Mouse (Mus musculus) gastrocnemius, postnatal 4 days (tissue): ENCODE data around the gene Dmd. TPM values are rescaled to one million over a fixed set of nuclear protein-coding genes. Genes with fewer than 3 reads are reported as not detected.

Experiments used
- DNase-seq, 2 experiments: peaks; one replicate each; pipeline ENCODE4 v3.0.0; 2021 to 2022; ENCODE audit warnings: low spot score in 2 of 2, mixed read lengths in 2 of 2
- total RNA-seq, 2 experiments: library from RNA; stranded (reverse); gene quantifications; 2 replicates each; pipeline ENCODE4 v1.2.3; 2021

The Dmd gene
- total RNA-seq, 2 experiments from 2014 or later: 123 to 131 TPM

DNA sequence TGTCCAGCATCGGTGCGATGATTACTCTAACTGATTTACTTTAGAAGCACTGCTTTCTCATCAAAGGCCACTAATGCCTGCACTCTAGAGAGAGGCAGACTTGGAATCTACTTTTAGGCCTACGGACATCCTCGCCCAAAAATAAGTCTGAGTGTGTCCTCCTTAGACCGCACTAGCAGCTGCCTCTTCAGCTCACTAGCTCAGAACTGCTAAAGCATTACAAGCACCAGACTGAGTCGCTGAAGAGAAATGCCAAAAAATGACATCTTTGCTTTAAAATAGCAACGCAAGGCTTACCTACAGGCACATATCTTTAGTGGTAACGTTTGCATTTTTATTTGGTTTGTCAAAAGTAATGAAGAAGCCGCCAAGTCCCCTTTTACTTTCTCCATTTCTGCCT is 2098.0 kb downstream of the Dmd start:
- no peak for DNase-seq

DNA sequence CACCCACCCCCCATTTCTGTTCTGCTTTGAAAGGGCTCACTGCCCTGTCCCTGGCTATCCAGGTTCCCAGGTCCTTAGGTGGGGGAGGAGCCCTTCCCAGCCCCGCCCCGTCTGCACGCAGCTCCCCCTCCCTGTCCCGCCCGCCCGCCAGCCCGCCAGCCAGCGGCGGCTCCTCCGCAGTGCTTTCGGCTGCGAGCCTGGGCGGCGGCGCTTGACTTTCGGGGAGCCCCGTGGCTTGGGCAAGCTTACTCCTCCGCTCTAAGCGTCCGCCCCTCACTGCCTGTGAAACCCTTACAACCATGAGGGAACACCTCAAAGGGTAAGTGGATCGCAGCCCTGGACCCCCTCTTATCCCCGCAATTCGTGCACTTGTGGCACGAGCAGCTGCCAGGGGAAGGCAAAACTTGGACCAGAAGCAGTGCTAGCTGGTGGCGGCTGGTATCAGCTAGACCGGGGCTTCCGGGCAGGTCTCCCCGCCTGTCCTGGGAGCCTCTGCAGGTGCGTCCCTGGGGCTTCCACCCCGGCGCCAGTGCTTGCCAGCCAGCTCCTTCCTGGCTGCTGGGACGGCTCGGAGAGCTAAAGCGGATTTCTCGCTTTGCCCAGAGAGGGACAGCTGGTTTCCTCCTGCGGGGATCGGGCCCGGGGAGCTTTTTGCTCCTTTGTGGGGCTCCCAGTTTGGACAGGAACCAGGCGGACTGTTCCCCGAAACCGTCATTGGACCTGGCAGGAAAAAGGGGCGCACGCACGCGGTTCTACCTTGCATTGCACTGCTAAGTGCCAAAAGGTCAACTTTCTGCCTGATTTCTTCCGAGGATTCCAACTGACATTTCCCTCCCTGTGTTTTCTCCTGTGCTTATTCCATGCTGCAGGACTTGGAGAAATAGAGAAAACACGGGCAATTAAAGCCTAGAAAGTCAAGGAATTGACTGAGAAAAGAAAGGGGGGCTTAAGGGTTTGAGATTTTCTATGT is 2099.8 kb downstream of the Dmd start:
- DNase-seq: peak; percentile 42 to 55

DNA sequence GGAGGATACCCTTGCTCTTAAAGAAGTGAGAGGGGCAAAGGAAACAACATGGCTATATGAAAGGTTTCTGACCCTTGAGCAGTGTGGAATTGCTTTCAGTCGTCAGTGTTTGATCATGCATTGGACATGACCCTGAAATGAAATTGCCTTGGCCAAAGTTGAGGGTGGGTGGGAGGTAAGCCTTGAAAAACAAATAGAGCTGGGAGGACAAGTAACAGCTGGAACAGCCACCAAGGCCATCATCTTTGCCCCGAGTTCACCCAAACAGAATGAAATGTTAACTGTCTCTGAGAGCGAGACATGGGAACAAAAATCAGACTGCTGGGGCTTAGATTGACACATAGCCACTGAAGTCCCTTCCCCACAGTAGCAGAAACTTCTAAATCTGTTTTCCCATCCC is 2100.9 kb downstream of the Dmd start:
- no peak for DNase-seq

DNA sequence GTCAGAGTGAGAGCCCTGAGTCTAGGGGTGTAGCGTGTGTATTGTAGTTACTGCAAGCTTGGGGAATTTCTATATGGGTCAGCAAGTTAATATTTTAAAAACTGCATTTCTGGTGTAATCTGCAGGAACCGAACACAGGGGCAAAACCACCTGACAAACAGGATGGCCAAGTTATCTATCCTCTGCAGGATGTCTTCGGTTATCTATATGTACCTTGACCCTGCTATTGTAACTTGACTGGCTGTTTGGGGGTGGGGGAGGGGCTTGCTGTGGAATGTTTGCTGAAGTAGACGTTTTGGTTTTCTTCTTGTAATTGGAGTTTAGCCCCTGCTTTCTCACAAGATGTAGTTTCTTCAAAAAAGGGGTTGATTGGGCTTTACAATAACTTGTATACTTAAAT is 2124.9 kb downstream of the Dmd start:
- no peak for DNase-seq

DNA sequence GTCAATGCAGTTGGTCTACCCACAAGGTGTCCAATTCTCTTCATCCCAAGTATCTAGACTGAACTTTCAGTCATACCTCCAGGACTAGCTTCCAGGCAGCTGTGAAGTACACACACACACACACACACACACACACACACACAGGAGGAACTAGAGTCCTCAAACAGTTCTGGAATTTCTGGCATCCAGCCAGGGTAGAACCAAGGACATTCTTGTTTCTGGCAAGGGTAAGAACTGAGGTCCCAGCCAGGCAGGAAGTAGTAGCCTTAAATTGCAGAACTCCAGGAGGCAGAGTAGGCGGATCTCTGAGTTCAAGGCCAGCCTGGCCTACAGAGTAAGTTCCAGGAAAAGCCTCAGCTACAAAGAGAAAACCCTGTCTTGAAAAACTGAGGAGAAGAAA is 2128.2 kb downstream of the Dmd start:
- DNase-seq: peak in 1 of 2 experiments; percentile 7

DNA sequence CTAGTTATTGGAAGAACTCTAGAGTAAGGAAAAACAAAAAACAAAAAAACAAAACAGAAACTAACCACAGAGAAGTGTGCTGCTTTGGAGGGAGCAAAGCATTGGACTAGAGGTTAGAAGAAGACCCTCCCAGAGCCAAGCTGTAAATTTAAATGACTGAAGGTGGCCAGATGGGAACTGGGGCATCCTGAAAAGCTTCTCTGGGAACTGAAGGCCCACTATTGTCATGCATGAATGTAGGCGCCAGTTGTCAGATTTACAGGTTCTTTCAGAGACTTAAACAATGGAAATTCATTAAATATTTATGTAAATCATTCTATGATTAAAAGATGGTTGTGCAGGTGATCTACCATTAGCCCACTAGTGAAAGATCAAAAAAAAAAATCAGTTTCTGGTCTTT is 2128.9 kb downstream of the Dmd start:
- DNase-seq: no peak

DNA sequence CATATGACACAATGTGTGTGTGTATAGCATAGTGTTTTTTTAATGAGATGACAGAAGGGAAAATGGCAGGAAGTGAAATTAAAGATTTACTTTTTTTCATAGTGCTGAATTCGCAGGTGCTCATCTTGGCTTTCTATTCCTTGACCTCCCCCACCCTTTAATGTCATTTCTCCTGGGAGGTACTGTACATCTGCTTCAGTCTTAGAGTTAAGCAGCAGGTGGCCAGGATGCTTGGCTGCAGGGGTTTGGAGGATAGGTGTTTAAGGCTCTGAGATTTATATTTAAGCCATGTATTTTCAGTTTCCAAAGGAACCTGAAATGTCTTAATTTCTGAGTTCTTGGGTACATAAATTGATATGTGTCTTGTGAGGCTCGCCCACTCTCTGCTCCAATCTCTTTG is 2130.5 kb downstream of the Dmd start:
- DNase-seq: no peak

DNA sequence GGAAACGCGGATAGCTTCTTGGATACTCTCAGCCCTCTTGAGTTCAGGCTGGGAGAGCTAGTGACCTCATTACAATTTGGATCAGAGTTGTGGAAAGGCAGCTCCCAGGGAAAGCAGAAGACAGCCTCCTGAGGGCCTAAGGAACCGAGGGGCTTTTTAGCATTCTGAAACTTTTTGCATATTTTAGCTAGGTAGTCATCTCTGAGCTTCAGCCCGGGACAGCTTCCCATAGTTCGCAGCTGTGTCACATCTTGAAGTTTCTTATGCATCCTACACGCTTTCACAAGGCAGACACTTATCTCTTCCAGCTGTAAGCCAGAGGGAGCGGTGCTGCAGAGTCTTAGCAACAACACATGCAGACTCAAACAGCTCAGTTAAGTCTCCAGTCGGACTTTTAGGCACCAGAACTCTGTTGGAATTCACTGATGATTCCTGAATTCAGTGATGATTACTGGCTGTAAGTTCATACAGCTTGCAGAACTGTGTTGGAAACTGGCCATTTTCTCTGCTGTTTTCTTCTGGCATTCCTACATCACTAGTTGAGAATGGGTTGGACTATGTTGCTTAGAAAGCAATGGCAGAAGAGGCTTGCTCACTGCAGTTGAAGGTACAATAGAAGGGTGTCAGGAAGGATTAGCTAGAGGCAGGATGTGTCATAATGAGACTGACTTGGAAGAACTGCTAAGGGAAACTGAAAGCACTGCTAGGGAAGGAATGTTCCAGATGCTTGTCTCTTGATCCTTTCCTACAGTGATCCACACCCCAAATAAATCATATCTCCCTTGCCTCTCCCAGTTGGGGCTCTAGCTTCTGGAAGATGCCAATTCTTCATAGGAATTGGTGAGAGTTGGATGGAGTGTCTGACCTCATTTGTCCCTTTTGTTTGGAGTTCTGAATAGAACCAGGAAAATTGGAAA is 2135.8 kb downstream of the Dmd start:
- peak in 1 of 2 experiments; percentile 9 for DNase-seq

DNA sequence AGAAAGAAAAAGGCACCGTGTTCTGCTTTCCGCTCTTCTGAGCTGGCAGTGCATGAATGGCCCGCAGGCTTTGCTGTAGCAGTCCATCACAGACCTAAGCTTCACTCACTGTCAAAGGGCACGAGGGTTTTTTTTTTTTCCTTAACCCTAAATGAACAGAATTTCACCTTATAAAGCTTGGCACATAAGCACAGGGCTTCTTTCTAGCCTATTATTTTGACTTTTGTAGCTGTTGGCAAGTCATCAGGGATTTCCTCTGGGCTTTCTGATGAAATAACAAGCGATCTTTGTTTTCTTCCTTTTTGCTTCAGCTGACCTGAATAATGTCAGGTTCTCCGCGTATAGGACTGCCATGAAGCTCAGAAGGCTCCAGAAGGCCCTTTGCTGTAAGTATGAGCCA is 2140.8 kb downstream of the Dmd start:
- DNase-seq: no peak

DNA sequence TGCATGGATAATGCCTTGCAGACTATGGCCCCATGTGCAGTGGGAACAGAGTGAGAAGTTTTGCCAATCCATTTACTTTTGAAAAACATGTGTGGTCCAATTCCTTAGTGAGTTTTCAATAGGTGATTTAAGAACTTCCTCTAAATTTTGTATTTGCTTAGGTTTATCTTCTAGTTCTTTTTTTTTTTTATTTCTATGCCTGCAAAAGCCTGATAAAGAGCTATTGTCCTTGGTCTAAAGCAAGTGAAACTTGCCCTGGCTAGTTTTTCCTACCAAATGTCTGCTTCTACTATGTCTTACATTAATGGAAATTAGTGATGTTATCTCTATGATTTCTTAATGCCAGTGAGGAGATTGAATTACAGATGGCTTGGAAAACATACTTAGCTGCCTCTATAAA is 2144.7 kb downstream of the Dmd start:
- DNase-seq: no peak

DNA sequence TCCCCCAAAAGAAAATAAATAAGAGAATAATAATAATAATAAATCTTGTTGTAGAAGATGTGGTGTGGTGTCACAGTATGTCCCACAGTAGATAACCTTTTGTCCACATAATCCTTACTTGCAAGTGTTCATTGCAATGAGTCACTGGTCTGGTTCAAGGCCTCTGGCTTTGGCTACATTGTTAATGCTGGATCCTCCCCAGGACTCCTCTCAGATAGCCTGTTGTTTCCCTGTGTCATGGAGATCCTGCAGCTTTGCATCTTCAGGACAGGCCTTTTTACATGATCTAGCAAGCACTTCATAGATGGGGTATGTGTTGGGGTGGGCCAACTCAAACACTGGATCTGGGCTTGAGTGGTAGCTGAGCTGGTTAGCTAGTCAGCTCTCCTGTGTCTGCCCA is 2150.0 kb downstream of the Dmd start:
- no peak for DNase-seq

DNA sequence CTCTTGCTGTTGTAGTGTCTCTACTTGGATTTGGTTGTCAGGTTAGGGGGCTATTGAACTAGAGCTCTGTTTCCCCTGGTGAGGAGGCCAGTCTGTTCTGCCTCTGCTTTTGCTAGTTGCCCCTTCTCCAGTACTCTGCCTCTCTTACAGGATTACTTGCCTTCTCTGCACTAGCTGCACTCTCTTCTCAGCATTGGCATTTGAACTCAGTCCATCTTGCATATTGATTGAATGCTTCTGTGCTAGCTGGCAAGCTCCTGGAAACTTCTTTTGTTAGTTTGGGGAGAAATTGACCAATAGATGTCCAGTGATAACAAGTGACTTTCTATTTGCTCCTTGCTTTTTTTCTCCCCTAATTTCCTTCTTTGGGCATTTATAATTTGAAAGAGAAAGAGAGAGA is 2163.7 kb downstream of the Dmd start:
- DNase-seq: no peak

DNA sequence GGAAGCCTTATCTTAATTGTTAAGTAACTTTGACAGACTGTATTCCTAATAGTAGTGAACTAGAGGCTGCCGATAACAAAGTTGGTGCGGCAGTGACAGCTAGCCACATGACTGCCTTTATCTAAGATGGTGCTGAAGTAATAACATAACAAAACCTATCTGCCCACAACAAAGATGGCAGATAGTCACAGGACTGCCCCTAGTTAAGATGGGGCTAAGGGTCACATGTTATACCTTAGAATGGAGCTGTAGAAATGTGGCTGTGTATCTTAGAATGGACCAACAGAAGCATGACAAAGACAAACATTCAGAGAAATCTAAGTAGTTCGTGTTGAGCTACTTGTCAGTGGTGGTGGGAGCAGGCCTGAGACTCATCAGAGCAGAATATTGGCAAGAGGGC is 2184.0 kb downstream of the Dmd start:
- no peak for DNase-seq

DNA sequence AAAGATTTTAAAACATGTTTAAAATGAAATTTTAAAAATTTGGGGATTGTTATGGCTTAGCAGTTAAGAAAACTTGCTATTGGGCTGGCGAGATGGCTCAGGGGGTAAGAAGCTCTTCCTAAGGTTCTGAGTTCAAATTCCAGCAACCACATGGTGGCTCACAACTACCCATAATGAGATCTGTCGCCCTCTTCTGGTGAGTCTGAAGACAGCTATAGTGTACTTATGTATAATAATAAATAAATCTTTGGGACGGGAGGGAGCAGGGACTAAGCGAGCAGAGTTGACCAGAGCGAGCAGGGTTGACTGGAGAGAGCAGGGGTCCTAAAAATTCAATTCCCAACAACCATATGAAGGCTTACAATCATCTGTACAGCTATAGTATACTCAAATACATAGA is 2188.6 kb downstream of the Dmd start:
- no peak for DNase-seq

DNA sequence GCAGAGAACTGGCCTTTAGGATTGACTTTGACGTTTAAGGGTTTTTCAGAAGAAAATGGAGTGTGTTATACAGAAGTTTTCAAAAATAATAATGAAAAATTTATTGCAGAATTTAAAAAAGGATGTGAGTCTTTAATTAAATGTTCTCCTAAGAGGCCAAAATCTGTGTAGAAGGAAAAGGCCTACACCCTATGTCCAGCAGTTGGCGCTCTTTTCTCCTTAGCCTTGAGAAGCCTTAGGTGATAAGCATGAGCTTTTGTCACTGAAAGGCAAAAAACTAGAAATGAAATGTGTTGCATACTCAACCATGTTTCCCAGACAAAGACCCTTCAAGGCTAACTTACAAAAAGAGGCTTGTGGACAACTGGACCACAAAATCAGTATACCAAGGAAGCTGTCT is 2222.6 kb downstream of the Dmd start:
- DNase-seq: no peak

DNA sequence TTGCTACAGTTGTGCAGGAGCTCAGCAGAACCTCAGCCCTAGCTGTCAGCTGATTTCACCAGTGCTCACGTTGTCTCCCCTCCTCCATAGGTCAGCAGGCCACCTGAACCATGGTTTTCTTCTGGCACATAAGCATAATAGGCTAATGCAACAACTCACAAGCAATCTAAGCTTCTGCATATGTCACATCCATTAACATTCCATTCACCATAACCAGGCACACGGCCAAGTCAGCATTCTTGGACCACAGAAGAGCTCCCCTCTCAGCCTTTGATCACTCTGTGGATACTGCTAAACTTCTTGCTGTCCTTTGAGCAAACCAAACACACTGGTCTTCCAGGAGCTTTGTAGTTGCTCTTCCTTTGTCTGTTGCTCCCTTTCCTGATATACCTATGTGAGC is 2238.9 kb downstream of the Dmd start:
- DNase-seq: peak in 1 of 2 experiments; percentile 8

DNA sequence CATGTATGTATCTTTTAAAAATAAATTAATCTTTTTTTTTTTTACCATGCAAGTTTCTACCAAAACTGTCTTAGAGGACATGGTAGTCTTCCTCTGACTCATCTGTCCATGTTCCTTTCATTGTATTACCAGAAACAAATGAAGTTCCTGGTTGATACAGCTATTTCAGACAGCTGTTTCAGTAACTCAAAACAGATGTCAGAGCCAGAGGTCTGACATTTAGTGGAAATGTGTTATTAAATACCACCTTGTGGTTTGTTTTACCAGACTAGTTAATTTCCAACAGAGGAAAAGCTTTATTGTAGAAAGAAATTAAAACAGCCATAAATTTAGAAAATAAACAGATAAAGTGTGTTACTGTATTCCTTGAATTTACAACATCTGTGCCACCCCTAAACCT is 2245.2 kb downstream of the Dmd start:
- DNase-seq: no peak

DNA sequence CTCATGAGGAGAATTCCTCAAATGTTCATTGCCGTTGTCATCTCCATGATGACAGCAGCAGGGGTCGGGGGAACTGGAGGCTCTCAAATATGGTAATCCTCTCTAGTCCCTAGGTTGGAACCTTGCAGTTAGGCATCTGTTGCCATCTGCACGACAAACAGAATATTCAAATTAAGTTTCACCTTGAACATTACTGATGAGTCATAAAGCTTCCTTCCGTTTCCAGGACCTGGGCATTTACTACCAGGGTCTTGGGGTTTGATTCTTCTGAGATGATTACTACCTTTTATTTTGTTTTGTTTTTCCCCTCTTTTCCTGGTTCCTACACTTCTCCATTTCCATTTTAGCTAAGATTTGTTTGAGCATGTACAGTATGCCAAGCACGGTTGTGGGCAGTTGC is 2249.0 kb downstream of the Dmd start:
- DNase-seq: no peak

DNA sequence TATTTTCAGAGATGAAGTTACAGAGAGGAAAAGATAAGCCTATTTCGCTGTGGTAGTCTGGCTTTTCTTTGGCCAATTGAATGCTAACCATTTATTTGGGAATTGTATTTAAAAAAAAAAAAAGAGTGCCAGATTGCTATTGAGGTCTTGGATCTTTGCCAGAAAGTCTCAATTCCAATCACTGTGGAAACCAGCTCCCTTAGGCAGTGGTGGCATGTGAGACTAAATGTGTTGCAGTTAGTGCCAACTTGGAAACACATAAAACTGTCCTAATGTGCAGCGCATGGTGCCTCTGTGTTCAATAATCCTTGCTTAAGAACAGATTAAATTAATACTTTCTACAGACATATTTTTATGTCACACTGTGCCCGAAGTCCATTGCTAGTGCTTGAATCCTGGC is 2250.7 kb downstream of the Dmd start:
- DNase-seq: no peak

DNA sequence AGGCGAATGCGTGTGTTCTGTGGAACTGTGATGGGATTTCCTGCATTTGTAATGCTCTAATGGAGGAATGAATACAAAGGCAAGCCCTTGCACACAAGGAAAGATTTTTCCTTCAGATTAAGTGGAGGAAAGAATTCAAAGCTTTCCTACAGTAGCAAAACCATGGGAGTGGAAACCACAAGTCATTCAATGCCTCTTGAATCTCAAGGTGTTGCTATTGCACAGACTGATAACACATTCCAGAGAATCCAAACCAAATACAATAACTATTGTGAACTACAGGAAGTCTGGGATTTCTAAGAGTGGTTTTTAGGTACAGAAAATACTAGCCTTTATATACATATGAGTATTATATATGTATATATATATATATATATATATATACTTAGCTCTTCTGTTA is 2258.3 kb downstream of the Dmd start:
- DNase-seq: no peak

DNA sequence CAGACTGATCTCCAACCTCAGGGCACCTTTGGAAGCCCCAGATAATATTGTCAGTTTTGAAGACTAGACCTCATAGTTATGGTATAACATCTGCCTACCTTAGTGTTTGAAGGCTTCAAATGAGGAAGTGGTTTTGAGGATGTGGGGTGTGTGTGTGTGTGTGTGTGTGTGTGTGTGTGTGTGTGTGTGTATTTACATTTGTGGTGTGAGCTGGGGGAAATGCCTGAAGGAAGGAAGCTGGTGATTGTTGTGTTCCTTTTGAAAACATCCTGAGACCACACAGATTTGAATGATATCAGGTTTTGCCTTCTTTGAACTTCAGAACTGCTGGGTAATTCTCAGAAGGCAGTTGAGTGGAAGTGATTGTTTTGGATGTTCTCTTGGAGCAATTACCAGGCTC is 2278.2 kb downstream of the Dmd start:
- no peak for DNase-seq

DNA sequence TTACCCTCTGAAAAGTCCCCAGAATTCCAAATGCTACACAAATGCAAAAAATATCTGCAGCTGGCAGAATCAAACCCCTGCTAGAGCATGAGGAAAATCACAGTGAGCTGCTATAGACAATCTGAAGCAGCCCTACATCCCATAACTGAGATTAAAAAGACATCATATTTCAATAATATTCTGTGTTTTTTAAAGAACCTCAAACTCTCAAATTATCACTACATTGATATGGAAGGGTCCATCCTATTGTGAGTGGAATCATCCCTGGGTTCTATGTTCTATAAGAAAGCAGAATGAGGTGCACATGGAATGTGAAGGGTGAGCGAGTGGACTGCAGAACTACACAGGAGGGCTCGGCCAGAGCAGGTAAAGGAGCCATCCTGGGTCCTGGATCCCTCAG is 2300.7 kb downstream of the Dmd start, which contains the start of gene Fthl17a:
Gene Fthl17a, plus strand, starts transcription at position 301 of the 400 bp plus-strand sequence.
- DNase-seq: no peak
